Mouse (Mus musculus) spleen, adult 2 months (tissue): ENCODE measurements around the gene Prss40. TPM values are rescaled to one million over a fixed set of nuclear protein-coding genes. Genes with fewer than 3 reads are reported as not detected.

Experiments
- DNase-seq, 2 experiments: peaks; one replicate each; pipeline versions ENCODE4 v3.0.0 to v3.0.0-alpha.2; 2012 to 2021; ENCODE audit warnings: low spot score in 2 of 2, low read depth in 1 of 2
- H3K27ac ChIP-seq: fragments of 200-500 bp; 2 replicates; pipeline ENCODE4 v1.5.1; 2012; ENCODE audit warnings: low read length, inconsistent platforms; ENCODE audit not compliant: insufficient read depth
- H3K27me3 ChIP-seq: fragments of 200-500 bp; 2 replicates; pipeline ENCODE4 v1.6.1; 2012; ENCODE audit warnings: mild to moderate bottlenecking, moderate library complexity, low read length, inconsistent platforms; ENCODE audit not compliant: control insufficient read depth, insufficient read depth
- H3K36me3 ChIP-seq: fragments of 200-500 bp; 2 replicates; pipeline ENCODE4 v1.6.1; 2012; ENCODE audit warnings: mild to moderate bottlenecking, low read length, inconsistent platforms; ENCODE audit not compliant: control insufficient read depth, insufficient read depth
- H3K4me1 ChIP-seq: fragments of 200-500 bp; 2 replicates; pipeline ENCODE4 v1.6.1; 2011; ENCODE audit warnings: inconsistent platforms; ENCODE audit not compliant: control insufficient read depth, insufficient read depth, insufficient read length
- H3K4me3 ChIP-seq: fragments of 200-500 bp; 2 replicates; pipeline ENCODE4 v1.5.1; 2011; ENCODE audit warnings: mild to moderate bottlenecking, inconsistent platforms; ENCODE audit not compliant: insufficient read depth, insufficient read length; ENCODE audit errors: extremely low read depth
- CTCF ChIP-seq: fragments of 200-500 bp; IDR thresholded peaks from 2 replicates; pipeline ENCODE4 v1.5.1; 2011; ENCODE audit warnings: mild to moderate bottlenecking, inconsistent platforms; ENCODE audit not compliant: insufficient read depth, insufficient read length, insufficient replicate concordance; ENCODE audit errors: extremely low read depth
- POLR2A ChIP-seq: fragments of 200-500 bp; IDR thresholded peaks from 2 replicates; pipeline ENCODE4 v1.6.1; 2011; ENCODE audit warnings: low read depth, low read length, inconsistent platforms
- WGBS: fragments of 180-500 bp; shearing (Covaris S2); methylation state at CpG from one replicate; pipeline ENCODE4 v1.1.7; 2018; 5-methylcytosine and 5-hydroxymethylcytosine counted together
- polyA plus RNA-seq: library from polyadenylated mRNA; depleted of rRNA; stranded (reverse); fragments of >200 nt; gene quantifications from 2 replicates; pipeline ENCODE4 v1.2.3, GENCODE M21; 2012; rRNA removed

The Prss40 gene
- polyA plus RNA-seq: not detected in 2 replicates

DNA sequence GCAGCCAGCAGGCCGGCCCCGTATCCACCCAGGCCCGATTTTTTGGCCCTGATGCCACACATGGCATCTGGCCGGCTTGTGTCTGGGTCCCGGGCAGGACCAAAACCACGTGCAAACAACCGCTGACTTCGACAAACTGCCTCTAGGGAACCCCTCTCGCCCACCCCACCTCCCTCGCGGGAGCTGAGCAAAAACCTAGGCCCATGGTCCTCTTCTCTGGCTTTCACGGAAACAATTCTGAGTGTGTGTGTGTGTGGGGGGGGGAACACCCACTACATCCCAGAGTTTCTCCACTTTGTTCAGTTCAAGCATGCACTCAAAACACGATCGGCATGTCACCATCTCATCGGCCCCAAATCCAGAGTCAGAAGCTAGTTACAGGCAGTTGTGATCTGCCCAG is at the start of gene Prss40:
Prss40 (minus strand) TSS at position 101 of the 400 bp plus-strand sequence.
- Histone ChIP-seq H3K4me3 (no peak within 1 kb of the TSS), H3K4me1 (no peaks in the 10 kb centered on the region), H3K27me3 (no peaks in the 10 kb centered on the region), H3K36me3 (no peaks in the 10 kb centered on the region), H3K27ac (no peak within 1 kb of the TSS)
- TF ChIP-seq CTCF: no peak
- WGBS: 88% methylated on average over 15 of the region's 15 CpGs
- DNase-seq: no peak

DNA sequence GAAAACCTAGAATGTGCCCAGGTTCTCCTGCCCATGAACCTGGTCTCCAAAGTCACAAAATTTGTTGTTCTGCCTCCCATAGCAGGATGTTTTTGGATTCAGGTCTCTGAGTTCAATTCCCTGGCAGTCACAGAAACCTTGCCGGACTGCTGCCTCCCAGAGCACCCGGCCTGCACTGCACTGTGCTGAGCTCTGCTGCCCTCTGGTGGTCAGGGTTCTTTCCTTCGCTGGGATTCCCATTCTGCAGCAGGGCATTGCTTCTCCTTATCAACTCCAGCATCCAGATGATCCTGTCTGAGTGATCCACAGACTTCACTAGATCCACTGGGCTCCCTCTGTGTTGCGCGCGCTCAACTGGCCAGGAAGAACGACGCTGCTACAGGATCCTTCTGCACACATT is 41.6 kb upstream of the Prss40 start:
- 24% methylated on average over 8 of the region's 8 CpGs for WGBS
- Histone ChIP-seq H3K27ac (no peak overlapping the region), H3K4me3 (no peak overlapping the region), H3K4me1 (no peaks in the 10 kb centered on the region), H3K36me3 (no peaks in the 10 kb centered on the region), H3K27me3 (no peaks in the 10 kb centered on the region)
- DNase-seq: peak; percentile 39 to 60
- peak; percentile 97 for TF ChIP-seq CTCF
- TF ChIP-seq POLR2A: no peak

GRCm38 (mm10) chr1:34601323-34602047 is 40.7 kb upstream of the Prss40 start:
- no peaks in the 10 kb centered on the region for H3K36me3 ChIP-seq
- H3K27me3 ChIP-seq: no peaks in the 10 kb centered on the region
- H3K4me1 ChIP-seq: no peaks in the 10 kb centered on the region
- H3K4me3 ChIP-seq: no peak overlapping the region
- no peak overlapping the region for H3K27ac ChIP-seq
- DNase-seq: no peak
- TF ChIP-seq CTCF: no peak
- no peak for TF ChIP-seq POLR2A
- WGBS: 78% methylated on average over 3 of the region's 3 CpGs

GRCm38 (mm10) chr1:34600000-34600399 is 39.3 kb upstream of the Prss40 start:
- Histone ChIP-seq H3K4me3 (no peak overlapping the region), H3K27me3 (no peaks in the 10 kb centered on the region), H3K27ac (no peak overlapping the region), H3K4me1 (no peaks in the 10 kb centered on the region), H3K36me3 (no peaks in the 10 kb centered on the region)
- TF ChIP-seq POLR2A (no peak), CTCF (no peak)
- DNase-seq: no peak
- WGBS: 92% methylated on average over 15 of the region's 15 CpGs

DNA sequence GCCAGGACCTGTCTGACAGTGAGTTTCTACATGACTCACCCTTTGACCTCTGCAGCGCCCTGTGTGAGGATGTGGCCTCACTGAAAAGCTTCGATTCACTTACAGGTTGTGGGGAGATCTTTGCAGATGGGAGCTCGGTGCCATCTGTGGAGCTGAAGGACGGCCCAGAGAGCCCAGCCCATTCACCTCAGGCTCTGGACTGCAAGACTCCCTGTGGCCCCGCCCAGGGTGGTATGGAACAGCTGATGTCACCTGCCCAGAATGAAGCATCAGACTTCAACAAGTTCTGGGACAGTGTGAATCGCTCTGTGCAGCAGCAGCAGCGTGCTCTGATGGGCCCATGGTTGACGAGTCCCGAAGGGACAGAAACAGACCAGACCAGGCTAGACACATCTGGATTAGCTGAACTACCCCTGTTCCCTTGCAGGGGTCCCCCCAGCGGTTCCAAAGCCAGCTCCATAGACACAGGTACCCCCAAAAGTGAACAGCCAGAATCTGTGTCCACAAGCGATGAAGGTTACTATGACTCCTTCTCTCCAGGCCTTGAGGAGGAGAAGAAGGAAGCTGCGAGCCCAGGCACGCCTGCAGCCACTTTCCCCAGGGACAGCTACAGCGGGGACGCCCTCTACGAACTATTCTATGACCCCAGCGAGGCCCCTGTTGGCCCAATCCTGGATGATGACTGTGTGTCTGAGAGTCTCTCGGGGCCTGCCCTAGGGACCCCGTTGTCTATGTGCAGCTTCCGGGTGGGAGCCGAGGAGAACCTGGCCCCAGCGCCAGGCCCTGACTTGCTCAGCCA is 26.8 kb upstream of the Prss40 start:
- H3K27me3 ChIP-seq: no peaks in the 10 kb centered on the region

DNA sequence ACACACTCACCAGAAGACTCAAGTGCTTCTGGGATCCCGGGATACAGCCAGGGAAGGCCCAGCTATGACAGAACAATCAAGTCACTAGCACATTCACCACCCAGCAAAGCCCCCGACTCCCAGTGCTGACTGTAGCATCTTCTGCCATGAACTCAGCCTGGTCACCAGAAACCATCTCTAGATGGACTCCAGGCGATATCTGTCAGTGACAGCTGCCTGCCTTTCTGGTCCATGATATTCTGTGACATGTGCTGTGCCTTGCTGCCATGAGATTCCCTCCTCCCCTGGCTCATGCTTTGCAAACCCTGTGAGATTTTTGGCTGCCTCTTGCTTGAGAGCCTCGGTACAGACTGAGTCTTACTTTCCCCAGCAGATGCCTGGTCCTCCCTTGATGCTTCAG is 24.0 kb upstream of the Prss40 start:
- H3K4me1 ChIP-seq: no peaks in the 10 kb centered on the region
- TF ChIP-seq CTCF (no peak), POLR2A (no peak)
- 85% methylated on average over 4 of the region's 4 CpGs for WGBS
- no peaks in the 10 kb centered on the region for H3K36me3 ChIP-seq
- H3K27ac ChIP-seq: no peak overlapping the region
- H3K4me3 ChIP-seq: no peak overlapping the region
- H3K27me3 ChIP-seq: no peaks in the 10 kb centered on the region
- no peak for DNase-seq

More for the DNA sequence above, 26.8 kb upstream of the Prss40 start:
- no peaks in the 10 kb centered on the region for H3K36me3 ChIP-seq
- H3K4me3 ChIP-seq: no peak overlapping the region
- TF ChIP-seq CTCF (no peak), POLR2A (no peak)
- no peak overlapping the region for H3K27ac ChIP-seq
- no peaks in the 10 kb centered on the region for H3K4me1 ChIP-seq
- WGBS: 81% methylated on average over 22 of the region's 22 CpGs
- DNase-seq: no peak
